Mouse (Mus musculus) heart, postnatal 0 days (tissue): ENCODE results near the gene Sipa1l3. TPM values are rescaled to one million over a fixed set of nuclear protein-coding genes. Genes with fewer than 3 reads are reported as not detected.

Experiments
- ATAC-seq: fragments of 200-750 bp; cut with Nextera tagmentation; 2 replicates; pipeline ENCODE4 v1.8.0; 2017; ENCODE audit warnings: low read depth, moderate number of reproducible peaks, moderate library complexity; ENCODE audit not compliant: insufficient read depth
- DNase-seq: peaks from one replicate; pipeline ENCODE4 v3.0.0-alpha.2; 2016; ENCODE audit warnings: low spot score
- H3K27ac ChIP-seq: fragments of 300-500 bp; sonication (generic); 2 replicates; pipeline ENCODE4 v1.5.1; 2014; ENCODE audit warnings: low read depth, mild to moderate bottlenecking
- H3K27me3 ChIP-seq: fragments of 300-500 bp; sonication (generic); 2 replicates; pipeline ENCODE4 v1.6.1; 2014; ENCODE audit warnings: low read length, mixed read lengths; ENCODE audit not compliant: control insufficient read depth, insufficient read depth
- H3K36me3 ChIP-seq: fragments of 300-500 bp; sonication (generic); replicated peaks from 2 replicates; pipeline ENCODE4 v1.6.1; 2014; ENCODE audit warnings: low read length, mixed read lengths; ENCODE audit not compliant: control insufficient read depth, insufficient read depth
- H3K4me1 ChIP-seq: fragments of 300-500 bp; sonication (generic); 2 replicates; pipeline ENCODE4 v1.6.1; 2014; ENCODE audit warnings: antibody characterized with exemption; ENCODE audit not compliant: control insufficient read depth, insufficient read depth
- H3K4me2 ChIP-seq: fragments of 300-500 bp; sonication (generic); 2 replicates; pipeline ENCODE4 v1.6.1; 2014; ENCODE audit warnings: low read depth, mild to moderate bottlenecking, low read length, moderate library complexity
- H3K4me3 ChIP-seq: fragments of 300-500 bp; sonication (generic); 2 replicates; pipeline ENCODE4 v1.5.1; 2014; ENCODE audit warnings: low read depth, low read length
- H3K9ac ChIP-seq: fragments of 300-500 bp; sonication (generic); replicated peaks from 2 replicates; pipeline ENCODE4 v1.6.1; 2014; ENCODE audit warnings: low read depth, low read length, mixed read lengths
- H3K9me3 ChIP-seq: fragments of 300-500 bp; sonication (generic); replicated peaks from 2 replicates; pipeline ENCODE4 v1.6.1; 2016; ENCODE audit warnings: low read length; ENCODE audit not compliant: control insufficient read depth
- CTCF ChIP-seq: IDR thresholded peaks from 2 replicates; pipeline ENCODE4 v1.5.1; 2016; ENCODE audit warnings: antibody characterized with exemption, control low read depth, low read depth
- EP300 ChIP-seq: IDR thresholded peaks from 2 replicates; pipeline ENCODE4 v1.6.1; 2016; ENCODE audit warnings: antibody characterized with exemption, low read depth
- WGBS: fragments of 180-500 bp; shearing (Covaris S2); extraction: QIAGEN DNeasy Blood & Tissue Kit; methylation state at CpG from one replicate; pipeline ENCODE4 v1.1.7; 2014; 5-methylcytosine and 5-hydroxymethylcytosine counted together
- polyA plus RNA-seq: library from polyadenylated mRNA; unstranded; fragments of >200 nt; fragmentation: Nextera tagmentation; extraction: Ambion mirVana; gene quantifications from 2 replicates; pipeline ENCODE4 v1.2.1, GENCODE M21; 2015
- total RNA-seq: library from RNA; depleted of rRNA; stranded (reverse); fragments of >200 nt; gene quantifications from 2 replicates; pipeline ENCODE4 v1.2.3, GENCODE M21; 2014; ENCODE audit warnings: low replicate concordance

Sipa1l3 gene
- total and polyA plus RNA-seq, 2 experiments from 2014 or later: 1.7 to 16.2 TPM

DNA sequence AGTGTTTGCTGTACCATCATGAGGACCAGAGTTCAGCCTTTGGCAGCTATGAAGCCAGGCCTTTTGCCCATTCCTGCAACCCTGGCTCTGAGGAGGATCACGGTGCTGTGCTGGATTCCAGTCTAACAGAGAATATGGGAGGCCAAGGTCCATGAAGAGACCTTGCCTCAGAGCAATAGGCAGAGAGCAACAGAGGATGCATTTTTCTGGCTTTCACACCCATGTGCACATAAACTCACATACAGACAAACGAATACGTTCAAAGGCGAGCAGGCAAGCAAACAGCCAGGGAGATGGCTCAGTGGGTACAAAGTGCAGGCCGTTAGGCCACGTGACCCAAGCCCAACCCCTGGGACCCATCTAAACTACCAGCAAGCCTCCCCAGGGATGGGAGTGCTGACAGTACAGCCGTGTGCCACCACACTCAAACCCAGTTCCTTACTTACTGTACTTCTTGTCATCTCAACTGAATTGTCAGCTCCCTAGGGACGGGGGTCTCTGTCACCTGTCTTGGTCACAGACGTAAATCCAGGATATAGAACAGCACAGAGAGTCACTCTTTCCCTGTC lies 180.0 kb downstream of the Sipa1l3 start:
- H3K36me3 ChIP-seq: no peaks in the 10 kb centered on the region
- H3K4me1 ChIP-seq: no peaks in the 10 kb centered on the region
- H3K27me3 ChIP-seq: no peaks in the 10 kb centered on the region
- TF ChIP-seq CTCF (no peak), EP300 (no peak)
- H3K4me3 ChIP-seq: no peak overlapping the region
- H3K4me2 ChIP-seq: no peak overlapping the region
- H3K9me3 ChIP-seq: no peaks in the 10 kb centered on the region
- WGBS: 88% methylated on average over 9 of the region's 9 CpGs
- no peak overlapping the region for H3K27ac ChIP-seq
- DNase-seq (no peak), ATAC-seq (no peak)
- H3K9ac ChIP-seq: no peak overlapping the region

DNA sequence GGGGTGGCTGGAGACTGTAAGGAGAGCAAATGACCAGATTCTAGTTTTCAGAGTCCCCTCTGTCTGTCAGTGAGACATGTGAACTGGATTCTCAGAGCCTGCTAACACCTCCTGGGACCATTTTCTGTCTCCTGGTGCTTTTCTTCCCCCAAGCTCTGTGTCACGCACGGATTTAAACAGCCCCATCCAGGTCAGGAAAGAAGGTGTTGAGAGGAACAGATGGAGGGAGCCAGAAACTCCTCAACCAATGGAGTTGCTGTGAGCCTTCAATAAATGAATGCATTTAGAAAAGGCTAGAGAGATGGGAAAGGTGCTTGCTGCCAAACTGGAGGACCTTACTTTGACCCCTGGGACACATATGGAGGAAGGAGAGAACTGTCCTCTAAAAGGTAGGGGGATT lies 180.7 kb downstream of the Sipa1l3 start:
- TF ChIP-seq EP300 (no peak), CTCF (no peak)
- Histone ChIP-seq H3K9ac (no peak overlapping the region), H3K4me1 (no peaks in the 10 kb centered on the region), H3K27ac (no peak overlapping the region), H3K9me3 (no peaks in the 10 kb centered on the region), H3K4me3 (no peak overlapping the region), H3K27me3 (no peaks in the 10 kb centered on the region), H3K36me3 (no peaks in the 10 kb centered on the region), H3K4me2 (no peak overlapping the region)
- no peak for ATAC-seq
- DNase-seq: no peak
- 79% methylated on average over 2 of the region's 2 CpGs for WGBS

DNA sequence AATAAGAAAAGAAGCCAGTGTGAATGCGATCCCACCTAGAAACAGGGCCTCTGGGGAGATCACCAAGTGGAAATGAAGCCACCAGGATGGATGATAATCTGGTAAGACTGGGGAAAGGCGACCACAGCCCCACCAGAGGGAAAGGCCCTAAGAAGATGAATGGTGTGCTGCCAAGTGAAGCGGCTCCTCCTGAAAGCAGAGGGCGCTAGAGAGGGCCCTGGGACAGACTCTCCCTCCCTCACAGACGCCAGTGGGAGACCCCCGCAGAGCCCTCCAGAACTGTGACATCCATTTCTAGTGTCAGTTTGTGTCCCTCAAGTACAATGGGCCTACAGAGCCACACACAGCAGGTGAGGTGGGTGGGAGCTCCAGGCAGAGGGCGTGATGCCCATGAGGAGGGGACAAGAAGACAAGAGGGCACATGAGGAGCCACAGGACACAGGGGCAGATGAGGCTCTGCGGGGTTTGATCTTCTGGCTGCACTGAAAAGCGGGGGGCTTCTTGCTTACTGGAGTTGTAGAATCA lies 181.6 kb downstream of the Sipa1l3 start:
- Histone ChIP-seq H3K4me2 (no peak overlapping the region), H3K27ac (no peak overlapping the region), H3K9ac (no peak overlapping the region), H3K4me1 (no peaks in the 10 kb centered on the region), H3K27me3 (no peaks in the 10 kb centered on the region), H3K9me3 (no peaks in the 10 kb centered on the region), H3K4me3 (no peak overlapping the region), H3K36me3 (no peaks in the 10 kb centered on the region)
- DNase-seq (no peak), ATAC-seq (no peak)
- 69% methylated on average over 9 of the region's 9 CpGs for WGBS
- TF ChIP-seq EP300: no peak
- TF ChIP-seq CTCF: no peak

DNA sequence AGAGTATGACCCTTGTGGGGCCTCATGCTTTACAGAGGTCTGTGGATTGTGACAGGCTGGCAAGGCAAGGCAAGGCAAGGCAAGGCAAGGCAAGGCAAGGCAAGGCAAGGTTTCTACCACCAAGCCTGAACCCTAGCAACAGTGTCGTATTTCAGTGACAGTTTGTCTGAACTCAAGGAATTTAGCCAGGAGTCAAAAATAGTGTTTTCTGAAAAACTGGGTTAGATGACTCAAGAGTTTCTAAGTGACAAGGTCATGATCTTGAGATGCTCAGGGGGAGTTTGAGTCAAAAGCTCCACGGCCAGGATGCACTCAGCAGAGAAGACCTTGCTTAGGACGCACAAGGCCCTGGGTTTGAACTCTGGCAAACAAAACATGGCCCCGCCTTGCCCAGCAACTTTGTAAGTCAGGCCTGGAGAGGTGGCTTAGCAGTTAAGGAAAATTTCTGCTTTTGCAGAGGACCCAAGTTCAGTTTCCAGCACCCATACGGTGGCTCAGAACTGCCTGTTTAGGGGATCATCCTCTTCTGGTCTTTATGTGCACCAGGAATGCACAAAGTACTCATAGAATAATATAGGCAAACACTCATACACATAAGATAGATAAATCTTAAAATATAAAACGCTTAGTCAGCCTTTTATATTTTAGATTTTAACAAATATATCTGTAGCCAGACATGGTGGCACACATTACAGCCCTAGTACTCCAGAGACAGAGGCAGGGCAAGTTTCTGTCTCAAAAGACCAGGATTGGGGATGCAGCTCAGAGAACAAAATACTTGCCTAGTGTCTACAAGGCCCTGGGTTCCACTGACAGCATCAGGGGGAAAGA lies 182.4 kb downstream of the Sipa1l3 start:
- 77% methylated on average over 6 of the region's 6 CpGs for WGBS
- ATAC-seq (no peak), DNase-seq (no peak)
- Histone ChIP-seq H3K27ac (no peak overlapping the region), H3K9ac (no peak overlapping the region), H3K4me2 (no peak overlapping the region), H3K4me1 (no peaks in the 10 kb centered on the region), H3K27me3 (no peaks in the 10 kb centered on the region), H3K9me3 (no peaks in the 10 kb centered on the region), H3K4me3 (no peak overlapping the region), H3K36me3 (peaks cover 3% of the 10 kb centered on the region; the same call in 1 of the 2 replicates)
- TF ChIP-seq CTCF (no peak), EP300 (no peak)

DNA sequence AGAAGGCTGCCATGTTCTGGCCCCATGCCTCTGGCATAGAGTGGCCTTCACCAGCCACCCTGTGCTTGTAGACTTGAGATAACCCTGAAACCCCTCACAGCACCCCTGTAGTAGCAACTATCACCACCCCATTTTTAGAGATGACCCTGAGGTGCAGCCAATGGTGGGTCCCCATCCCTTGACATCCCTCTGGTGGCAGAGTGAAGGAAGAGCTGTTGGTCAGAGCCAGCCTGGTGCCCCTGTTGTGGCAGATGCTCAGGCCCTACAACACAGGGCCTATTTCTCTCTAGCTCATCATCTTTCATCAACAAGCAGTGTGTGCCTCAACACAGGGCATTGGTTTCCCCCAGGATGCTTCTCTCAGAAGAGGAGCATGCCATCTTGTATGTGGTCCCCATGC lies 183.2 kb downstream of the Sipa1l3 start:
- Histone ChIP-seq H3K4me3 (no peak overlapping the region), H3K9ac (no peak overlapping the region), H3K36me3 (peaks cover 10% of the 10 kb centered on the region; the same call in 1 of the 2 replicates), H3K27ac (no peak overlapping the region), H3K4me2 (no peak overlapping the region), H3K9me3 (no peaks in the 10 kb centered on the region), H3K4me1 (no peaks in the 10 kb centered on the region), H3K27me3 (no peaks in the 10 kb centered on the region)
- TF ChIP-seq CTCF (no peak), EP300 (no peak)
- DNase-seq: no peak
- ATAC-seq: no peak

DNA sequence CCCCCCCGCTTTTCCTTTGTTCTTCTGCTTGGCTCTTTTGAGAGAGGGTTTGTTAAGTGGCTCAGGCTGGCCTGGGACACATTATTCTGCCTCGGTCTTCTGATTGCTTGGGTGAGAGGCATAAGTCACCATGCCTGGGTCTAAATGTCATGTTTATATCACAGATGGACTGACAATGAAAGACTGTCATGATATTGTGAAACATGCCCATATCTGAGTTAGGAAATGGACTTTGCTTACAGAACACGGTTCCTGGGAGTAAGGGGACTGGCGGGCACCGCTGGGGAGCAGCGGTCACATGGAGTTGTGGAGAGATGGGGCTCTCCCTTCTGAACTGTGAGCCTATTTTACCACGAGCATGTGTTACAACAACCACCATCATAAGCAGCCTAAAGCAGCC lies 184.3 kb downstream of the Sipa1l3 start:
- no peaks in the 10 kb centered on the region for H3K27me3 ChIP-seq
- no peak overlapping the region for H3K4me2 ChIP-seq
- no peak overlapping the region for H3K9ac ChIP-seq
- H3K4me3 ChIP-seq: no peak overlapping the region
- no peak for DNase-seq
- no peaks in the 10 kb centered on the region for H3K4me1 ChIP-seq
- no peaks in the 10 kb centered on the region for H3K9me3 ChIP-seq
- ATAC-seq: no peak
- 75% methylated on average over 6 of the region's 7 CpGs for WGBS
- no peak overlapping the region for H3K27ac ChIP-seq
- TF ChIP-seq CTCF (no peak), EP300 (no peak)
- peaks cover 16% of the 10 kb centered on the region; the same call in 1 of the 2 replicates for H3K36me3 ChIP-seq
